Mouse (Mus musculus) midbrain, embryonic 16.5 days (tissue): ENCODE measurements around the gene Acot9. TPM values are rescaled to one million over a fixed set of nuclear protein-coding genes. Genes with fewer than 3 reads are reported as not detected.

ENCODE experiments used
- ATAC-seq: fragments of 200-750 bp; cut with Nextera tagmentation; 2 replicates; pipeline ENCODE4 v1.8.0; 2017; ENCODE audit warnings: moderate TSS enrichment
- H3K27ac ChIP-seq: fragments of 300-500 bp; sonication (generic); 2 replicates; pipeline ENCODE4 v1.5.1; 2014; ENCODE audit warnings: mild to moderate bottlenecking, low read length, mixed read lengths
- H3K27me3 ChIP-seq: fragments of 300-500 bp; sonication (generic); 2 replicates; pipeline ENCODE4 v1.6.1; 2014; ENCODE audit warnings: low read depth, low read length, mixed read lengths; ENCODE audit not compliant: control insufficient read depth, insufficient read depth
- H3K36me3 ChIP-seq: fragments of 300-500 bp; sonication (generic); 2 replicates; pipeline ENCODE4 v1.6.1; 2014; ENCODE audit warnings: mild to moderate bottlenecking, low read length, moderate library complexity, mixed read lengths; ENCODE audit not compliant: control insufficient read depth, insufficient read depth
- H3K4me1 ChIP-seq: fragments of 300-500 bp; sonication (generic); 2 replicates; pipeline ENCODE4 v1.6.1; 2014; ENCODE audit warnings: mild to moderate bottlenecking, low read length, mixed read lengths; ENCODE audit not compliant: control insufficient read depth, insufficient read depth
- H3K4me2 ChIP-seq: fragments of 300-500 bp; sonication (generic); 2 replicates; pipeline ENCODE4 v1.6.1; 2014; ENCODE audit warnings: mild to moderate bottlenecking, low read length, mixed read lengths
- H3K4me3 ChIP-seq: fragments of 300-500 bp; sonication (generic); 2 replicates; pipeline ENCODE4 v1.5.1; 2014; ENCODE audit warnings: low read depth, mild to moderate bottlenecking, low read length, moderate library complexity, mixed read lengths
- H3K9ac ChIP-seq: fragments of 300-500 bp; sonication (generic); 2 replicates; pipeline ENCODE4 v1.6.1; 2014; ENCODE audit warnings: low read depth, low read length, mixed read lengths
- H3K9me3 ChIP-seq: fragments of 300-500 bp; sonication (generic); replicated peaks from 2 replicates; pipeline ENCODE4 v1.6.1; 2014; ENCODE audit warnings: mild to moderate bottlenecking, low read length, mixed read lengths; ENCODE audit not compliant: control insufficient read depth, poor library complexity, severe bottlenecking
- WGBS: fragments of 180-500 bp; shearing (Covaris S2); extraction: QIAGEN DNeasy Blood & Tissue Kit; methylation state at CpG from one replicate; pipeline ENCODE4 v1.1.7; 2014; 5-methylcytosine and 5-hydroxymethylcytosine counted together
- polyA plus RNA-seq: library from polyadenylated mRNA; unstranded; fragments of >200 nt; fragmentation: Nextera tagmentation; extraction: Ambion mirVana; gene quantifications from 2 replicates; pipeline ENCODE4 v1.2.1, GENCODE M21; 2015

Acot9 gene
- polyA plus RNA-seq, 1 experiment from 2014 or later: 49.9 TPM

DNA sequence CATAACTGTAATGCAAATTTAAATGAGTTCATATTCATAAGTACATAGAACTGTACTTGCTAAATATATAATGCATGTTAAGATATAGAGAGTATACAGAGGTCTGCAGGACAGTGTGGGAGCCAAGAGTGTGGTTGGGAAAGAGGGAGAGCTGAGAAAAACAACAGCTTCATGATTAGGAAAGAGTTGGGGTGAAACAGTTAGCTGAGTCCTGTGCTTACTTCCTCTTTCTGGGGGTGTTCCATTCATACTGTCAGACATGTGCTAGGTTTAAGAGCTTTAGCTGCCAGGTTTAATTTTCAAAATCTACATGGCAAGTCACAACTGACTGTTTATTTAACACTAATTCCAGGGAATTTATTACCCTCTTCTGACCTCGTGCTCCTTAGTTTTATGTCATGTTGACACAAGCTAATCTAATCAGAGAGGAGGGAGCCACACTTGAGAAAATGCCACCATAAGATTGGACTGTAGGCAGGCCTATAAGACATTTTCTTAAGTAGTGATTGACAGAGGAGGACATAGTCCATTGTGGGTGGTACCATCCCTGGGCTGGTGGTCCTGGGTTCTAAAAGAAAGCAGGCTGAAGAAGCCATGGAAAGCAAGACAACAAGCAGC is 18.3 kb downstream of the Acot9 start:
- H3K36me3 ChIP-seq: no peaks in the 10 kb centered on the region
- H3K27ac ChIP-seq: no peak overlapping the region
- H3K4me1 ChIP-seq: no peaks in the 10 kb centered on the region
- H3K9ac ChIP-seq: no peak overlapping the region
- no peaks in the 10 kb centered on the region for H3K27me3 ChIP-seq
- ATAC-seq: no peak
- no peak overlapping the region for H3K4me3 ChIP-seq
- H3K4me2 ChIP-seq: no peak overlapping the region
- WGBS: 58% methylated on average over 1 of the region's 1 CpGs
- no peaks in the 10 kb centered on the region for H3K9me3 ChIP-seq

DNA sequence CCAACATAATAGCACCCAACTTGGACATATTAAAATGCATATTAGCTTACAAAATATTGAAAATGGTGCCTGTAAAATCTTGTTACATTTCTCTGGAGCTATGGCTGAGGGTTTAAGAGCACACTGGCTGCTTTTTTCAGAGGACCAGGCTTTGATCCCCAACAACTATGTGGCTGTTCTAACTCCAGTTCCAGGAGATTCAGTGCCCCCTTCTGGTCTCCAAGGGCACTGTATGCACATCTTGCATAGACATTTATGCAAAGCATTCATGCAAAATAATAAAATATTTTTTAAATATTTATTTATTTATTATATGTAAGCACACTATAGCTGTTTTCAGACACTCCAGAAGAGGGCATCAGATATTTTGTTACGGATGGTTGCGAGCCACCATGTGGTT is 44.1 kb downstream of the Acot9 start:
- 94% methylated on average over 2 of the region's 2 CpGs for WGBS
- Histone ChIP-seq H3K4me3 (no peak overlapping the region), H3K9me3 (no peaks in the 10 kb centered on the region), H3K4me1 (no peaks in the 10 kb centered on the region), H3K9ac (no peak overlapping the region), H3K4me2 (no peak overlapping the region), H3K27me3 (no peaks in the 10 kb centered on the region), H3K27ac (no peak overlapping the region), H3K36me3 (no peaks in the 10 kb centered on the region)
- ATAC-seq: no peak

DNA sequence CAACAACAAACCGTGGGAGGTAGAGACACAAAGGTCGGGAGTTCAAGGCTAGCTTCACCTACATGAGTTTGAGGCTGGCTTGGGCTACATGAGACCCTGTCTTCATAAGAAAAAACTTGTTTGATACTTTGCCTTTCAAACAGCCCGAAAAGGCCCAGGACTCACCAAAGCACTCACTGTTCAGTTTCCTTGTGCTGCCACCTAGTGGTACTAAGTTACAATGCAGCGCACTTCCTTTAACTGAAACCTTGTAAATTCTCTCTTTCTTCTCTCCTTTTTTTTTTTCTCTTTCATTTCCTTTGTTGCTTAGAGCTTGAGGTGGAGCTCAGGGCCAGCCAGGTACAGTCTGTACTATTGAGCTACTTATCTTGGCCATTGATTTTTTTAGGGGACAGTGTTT is 55.8 kb downstream of the Acot9 start:
- Histone ChIP-seq H3K27me3 (no peaks in the 10 kb centered on the region), H3K4me1 (no peaks in the 10 kb centered on the region), H3K9me3 (no peaks in the 10 kb centered on the region), H3K36me3 (no peaks in the 10 kb centered on the region), H3K4me3 (no peak overlapping the region), H3K9ac (no peak overlapping the region), H3K4me2 (no peak overlapping the region), H3K27ac (no peak overlapping the region)
- 47% methylated on average over 4 of the region's 4 CpGs for WGBS
- ATAC-seq: no peak

GRCm38 (mm10) chrX:155337567-155337904 is 75.3 kb downstream of the Acot9 start:
- WGBS: 33% methylated on average over 7 of the region's 7 CpGs
- Histone ChIP-seq H3K4me2 (peak overlapping the region; percentile 66), H3K27ac (no peak overlapping the region), H3K4me1 (peaks cover 2% of the 10 kb centered on the region; the same call in 1 of the 2 replicates), H3K27me3 (no peaks in the 10 kb centered on the region), H3K9ac (peak overlapping the region; percentile 66), H3K36me3 (no peaks in the 10 kb centered on the region), H3K9me3 (no peaks in the 10 kb centered on the region), H3K4me3 (peak overlapping the region; percentile 58)
- ATAC-seq: no peak

DNA sequence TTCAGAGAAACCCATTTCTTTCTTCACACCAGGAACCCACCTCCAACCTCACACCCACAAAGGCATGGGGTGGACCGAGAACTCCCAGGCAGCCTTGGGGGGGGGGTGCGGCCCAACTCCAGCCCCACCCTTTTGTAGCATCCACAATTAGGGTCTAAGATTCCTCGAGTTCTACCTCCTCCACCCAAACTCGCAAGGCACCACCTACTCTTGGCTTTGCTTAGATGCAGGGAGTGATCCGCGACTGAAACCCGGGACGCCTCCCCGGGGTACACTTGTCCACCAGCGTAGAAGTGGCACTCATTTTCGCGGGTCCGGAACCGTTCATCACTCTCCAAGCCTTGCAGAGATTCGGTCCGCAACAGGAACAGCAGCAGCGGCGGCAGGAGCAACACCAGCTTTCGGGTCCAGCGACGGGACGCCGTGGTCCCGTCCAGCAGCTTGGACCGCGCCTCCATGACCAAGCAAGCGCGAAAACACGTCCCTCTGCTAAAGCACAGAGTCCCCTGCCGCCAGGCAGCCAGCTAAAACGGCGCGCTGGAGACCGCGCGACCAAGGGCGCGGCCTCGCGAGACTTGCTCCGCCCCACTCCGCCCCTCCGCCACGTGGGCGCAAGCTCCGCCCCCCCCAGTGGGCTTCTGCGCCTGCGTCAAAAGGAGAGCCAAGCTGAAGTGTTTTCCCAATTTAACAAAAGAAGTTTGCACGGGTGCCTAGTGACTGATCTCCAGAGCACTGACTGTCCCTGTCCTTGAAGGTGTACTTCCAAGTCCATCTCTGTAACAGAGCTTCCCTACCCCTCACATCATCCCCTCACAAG is 75.9 kb downstream of the Acot9 start:
- Histone ChIP-seq H3K36me3 (no peaks in the 10 kb centered on the region), H3K9me3 (no peaks in the 10 kb centered on the region), H3K4me3 (peak overlapping the region; percentile 58), H3K9ac (peak overlapping the region; percentile 66), H3K27me3 (no peaks in the 10 kb centered on the region), H3K27ac (0 out of 2 replicates have a peak overlapping the region, but pooled peaks have one; percentile 22), H3K4me1 (peaks cover 2% of the 10 kb centered on the region; the same call in 1 of the 2 replicates), H3K4me2 (peak overlapping the region; percentile 66)
- peak; percentile 99 for ATAC-seq
- WGBS: 21% methylated on average over 45 of the region's 49 CpGs

GRCm38 (mm10) chrX:155340654-155341053 is 78.4 kb downstream of the Acot9 start, which contains the start of gene Prdx4:
TSS of gene Prdx4 (minus strand) at chrX:155340754.
- ATAC-seq: no peak
- H3K36me3 ChIP-seq: no peaks in the 10 kb centered on the region

DNA sequence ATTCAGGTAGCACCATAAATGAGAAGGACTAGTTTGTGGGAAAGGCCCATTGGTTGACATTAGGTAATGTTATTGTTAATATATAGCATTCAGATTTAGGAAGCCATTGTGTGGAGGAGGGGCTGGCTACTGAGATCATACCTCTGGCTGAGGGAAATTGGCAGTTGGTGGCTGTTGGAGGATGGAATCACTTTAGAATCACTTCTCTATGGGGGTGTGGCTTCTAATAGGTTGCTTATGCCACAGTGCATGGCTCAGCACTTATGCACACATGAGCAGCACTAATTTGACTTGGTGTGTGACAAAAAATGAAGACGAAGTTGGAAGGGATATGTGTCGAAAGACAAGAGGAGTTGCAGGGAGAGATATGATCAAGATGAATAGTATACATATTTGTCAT is 84.0 kb downstream of the Acot9 start:
- no peak for ATAC-seq
- Histone ChIP-seq H3K4me3 (no peak overlapping the region), H3K4me1 (no peaks in the 10 kb centered on the region), H3K27me3 (no peaks in the 10 kb centered on the region), H3K9ac (no peak overlapping the region), H3K9me3 (no peaks in the 10 kb centered on the region), H3K27ac (no peak overlapping the region), H3K36me3 (no peaks in the 10 kb centered on the region), H3K4me2 (no peak overlapping the region)
- WGBS: 100% methylated on average over 2 of the region's 2 CpGs

More at GRCm38 (mm10) chrX:155340654-155341053, 78.4 kb downstream of the Acot9 start, which contains the start of gene Prdx4:
- Histone ChIP-seq H3K27ac (no peak within 1 kb of the TSS), H3K4me1 (peaks cover 2% of the 10 kb centered on the region; the same call in 1 of the 2 replicates), H3K4me2 (no peak within 1 kb of the TSS), H3K9me3 (no peaks in the 10 kb centered on the region), H3K9ac (no peak within 1 kb of the TSS), H3K27me3 (no peaks in the 10 kb centered on the region), H3K4me3 (no peak within 1 kb of the TSS)
